Mouse (Mus musculus) hindbrain, embryonic 14.5 days (tissue): ENCODE measurements around the gene Vezt. TPM values are rescaled to one million over a fixed set of nuclear protein-coding genes. Genes with fewer than 3 reads are reported as not detected.
A peak's percentile ranks its signal among the peaks of the same experiment; 100 is the strongest.

Experiments used
- ATAC-seq: fragments of 200-750 bp; cut with Nextera tagmentation; 2 replicates; pipeline ENCODE4 v1.8.0; 2017; ENCODE audit warnings: moderate number of reproducible peaks, mild to moderate bottlenecking, moderate TSS enrichment, moderate library complexity; ENCODE audit not compliant: low FRiP score
- DNase-seq: peaks from one replicate; pipeline ENCODE4 v3.0.0-alpha.2; 2015; ENCODE audit warnings: low spot score
- H3K27ac ChIP-seq: fragments of 300-500 bp; sonication (generic); 2 replicates; pipeline ENCODE4 v1.5.1; 2014; ENCODE audit warnings: mild to moderate bottlenecking, moderate library complexity
- H3K27me3 ChIP-seq: fragments of 300-500 bp; sonication (generic); 2 replicates; pipeline ENCODE4 v1.6.1; 2014; ENCODE audit warnings: mild to moderate bottlenecking, low read length, mixed read lengths; ENCODE audit not compliant: control insufficient read depth, insufficient read depth
- H3K36me3 ChIP-seq: fragments of 300-500 bp; sonication (generic); replicated peaks from 2 replicates; pipeline ENCODE4 v1.6.1; 2014; ENCODE audit not compliant: control insufficient read depth, insufficient read depth
- H3K4me1 ChIP-seq: fragments of 300-500 bp; sonication (generic); replicated peaks from 2 replicates; pipeline ENCODE4 v1.6.1; 2014; ENCODE audit warnings: antibody characterized with exemption, low read length, mixed read lengths; ENCODE audit not compliant: control insufficient read depth, insufficient read depth
- H3K4me2 ChIP-seq: fragments of 300-500 bp; sonication (generic); replicated peaks from 2 replicates; pipeline ENCODE4 v1.6.1; 2014; ENCODE audit warnings: mild to moderate bottlenecking, moderate library complexity
- H3K4me3 ChIP-seq: fragments of 300-500 bp; sonication (generic); replicated peaks from 2 replicates; pipeline ENCODE4 v1.5.1; 2014; ENCODE audit warnings: mild to moderate bottlenecking, low read length
- H3K9ac ChIP-seq: fragments of 300-500 bp; sonication (generic); 2 replicates; pipeline ENCODE4 v1.6.1; 2014
- H3K9me3 ChIP-seq: fragments of 300-500 bp; sonication (generic); 2 replicates; pipeline ENCODE4 v1.6.1; 2016; ENCODE audit warnings: low read length; ENCODE audit not compliant: control insufficient read depth
- WGBS: fragments of 180-500 bp; shearing (Covaris S2); extraction: QIAGEN DNeasy Blood & Tissue Kit; methylation state at CpG from one replicate; pipeline ENCODE4 v1.1.7; 2014; 5-methylcytosine and 5-hydroxymethylcytosine counted together
- polyA plus RNA-seq: library from polyadenylated mRNA; unstranded; fragments of >200 nt; fragmentation: Nextera tagmentation; extraction: Ambion mirVana; gene quantifications from 2 replicates; pipeline ENCODE4 v1.2.1, GENCODE M21; 2014

The Vezt gene
- polyA plus RNA-seq, 1 experiment from 2014 or later, result 56.5 TPM

DNA sequence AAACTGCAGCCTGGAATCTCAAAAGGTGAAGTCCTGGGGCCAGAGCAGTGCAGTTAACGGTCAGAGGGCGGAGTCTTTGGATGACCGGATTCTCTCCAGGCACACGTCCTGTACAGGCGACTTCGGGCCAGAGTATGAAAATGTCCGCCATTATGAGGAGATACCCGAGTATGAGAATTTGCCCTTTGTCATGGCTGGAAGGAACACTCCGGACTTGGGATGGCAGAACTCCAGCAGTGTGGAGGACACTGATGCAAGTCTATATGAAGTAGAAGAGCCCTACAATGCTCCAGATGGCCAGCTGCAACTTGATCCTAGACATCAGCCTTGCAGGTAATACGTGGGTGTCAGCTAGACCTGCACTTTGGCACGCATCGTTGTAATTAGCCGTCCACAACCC is 9.7 kb upstream of the Vezt start:
- H3K9me3 ChIP-seq, result no peaks in the 10 kb centered on the region
- no peaks in the 10 kb centered on the region for H3K4me1 ChIP-seq
- peaks cover 6% of the 10 kb centered on the region; the same call in 1 of the 2 replicates for H3K36me3 ChIP-seq
- no peak for DNase-seq
- no peak overlapping the region for H3K27ac ChIP-seq
- no peak for ATAC-seq
- H3K9ac ChIP-seq, result no peak overlapping the region
- no peak overlapping the region for H3K4me2 ChIP-seq
- H3K27me3 ChIP-seq, result no peaks in the 10 kb centered on the region
- no peak overlapping the region for H3K4me3 ChIP-seq
- 92% methylated on average over 13 of the region's 13 CpGs for WGBS

DNA sequence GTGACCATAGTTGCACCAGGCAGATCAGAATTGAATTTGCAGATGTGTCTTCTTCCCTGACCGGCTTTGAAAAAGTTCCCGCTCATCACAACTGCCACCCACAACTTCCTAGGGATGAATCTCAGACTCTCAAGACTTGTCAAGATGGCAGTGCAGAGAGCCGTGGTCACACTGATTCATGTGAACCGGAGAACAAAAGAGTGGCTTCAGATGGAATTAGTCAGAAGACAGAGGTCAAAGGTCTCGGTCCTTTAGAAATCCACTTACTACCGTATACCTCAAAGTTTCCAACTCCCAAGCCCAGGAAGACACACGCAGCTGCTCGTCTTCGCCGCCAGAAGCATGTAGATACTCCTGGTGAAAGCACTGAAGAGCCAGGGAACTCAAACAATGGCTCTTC is 8.3 kb upstream of the Vezt start:
- peaks cover 6% of the 10 kb centered on the region; the same call in 1 of the 2 replicates for H3K36me3 ChIP-seq
- DNase-seq, result no peak
- WGBS, result 18% methylated on average over 10 of the region's 10 CpGs
- no peaks in the 10 kb centered on the region for H3K27me3 ChIP-seq
- no peak overlapping the region for H3K4me2 ChIP-seq
- H3K9me3 ChIP-seq, result no peaks in the 10 kb centered on the region
- H3K27ac ChIP-seq, result no peak overlapping the region
- no peak overlapping the region for H3K4me3 ChIP-seq
- H3K4me1 ChIP-seq, result no peaks in the 10 kb centered on the region
- H3K9ac ChIP-seq, result no peak overlapping the region
- no peak for ATAC-seq

- Histone ChIP-seq H3K9me3 (no peaks in the 10 kb centered on the region), H3K27me3 (no peaks in the 10 kb centered on the region), H3K36me3 (no peaks in the 10 kb centered on the region), H3K4me1 (peaks cover 8% of the 10 kb centered on the region), H3K4me3 (no peak overlapping the region), H3K9ac (no peak overlapping the region), H3K27ac (no peak overlapping the region), H3K4me2 (no peak overlapping the region)
- ATAC-seq (no peak), DNase-seq (no peak)
- 71% methylated on average over 7 of the region's 7 CpGs for WGBS
Observed at GRCm38 (mm10) chr10:94038366-94039260, 3.0 kb upstream of the Vezt start.

DNA sequence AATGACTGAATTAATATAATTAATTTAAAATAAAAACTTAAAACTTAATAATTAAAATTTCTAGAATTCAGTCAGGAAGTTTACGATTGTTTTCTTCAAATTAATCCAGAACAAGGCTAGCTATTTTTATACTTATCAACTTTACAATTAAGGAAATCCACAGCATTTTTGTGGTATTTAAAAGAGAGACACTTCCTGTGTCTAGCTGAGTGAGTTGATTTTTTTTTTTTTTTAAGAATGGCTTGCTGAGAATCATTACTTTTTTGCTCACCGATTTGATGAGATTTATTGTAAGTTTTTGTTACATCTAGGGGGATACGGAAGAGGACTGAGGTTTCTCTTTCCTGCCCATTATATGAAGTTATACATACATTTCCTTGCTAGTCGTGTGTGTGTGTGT is 2.0 kb upstream of the Vezt start:
- no peaks in the 10 kb centered on the region for H3K36me3 ChIP-seq
- no peaks in the 10 kb centered on the region for H3K27me3 ChIP-seq
- H3K27ac ChIP-seq, result no peak overlapping the region
- peak overlapping the region; percentile 76 for H3K4me2 ChIP-seq
- H3K9ac ChIP-seq, result no peak overlapping the region
- H3K4me1 ChIP-seq, result peaks cover 17% of the 10 kb centered on the region
- DNase-seq (no peak), ATAC-seq (no peak)
- no peaks in the 10 kb centered on the region for H3K9me3 ChIP-seq
- 78% methylated on average over 4 of the region's 4 CpGs for WGBS
- H3K4me3 ChIP-seq, result no peak overlapping the region

DNA sequence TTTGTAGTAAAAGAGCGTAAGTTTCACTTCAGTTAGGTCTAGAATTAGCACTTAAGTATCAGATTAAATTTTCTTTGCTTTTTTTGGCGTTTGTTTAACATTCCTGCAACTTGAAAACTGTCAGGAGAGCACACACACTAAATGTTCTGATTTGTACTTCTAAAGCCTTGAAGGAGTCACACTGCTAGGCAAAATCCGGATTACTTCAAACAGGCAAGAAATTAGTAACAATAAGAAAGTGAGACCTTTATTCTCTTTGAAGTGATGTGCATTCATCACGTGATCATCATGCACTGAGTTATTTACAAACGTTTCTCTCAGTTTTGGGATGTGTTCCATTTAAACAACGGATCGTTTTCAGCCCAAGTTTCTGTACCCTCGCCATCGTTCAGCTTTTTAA is 1.6 kb upstream of the Vezt start:
- ATAC-seq (no peak), DNase-seq (no peak)
- WGBS, result 46% methylated on average over 9 of the region's 9 CpGs
- H3K27me3 ChIP-seq, result no peaks in the 10 kb centered on the region
- peak overlapping the region; percentile 76 for H3K4me2 ChIP-seq
- no peak overlapping the region for H3K27ac ChIP-seq
- peak overlapping the region; percentile 89 for H3K4me3 ChIP-seq
- H3K9ac ChIP-seq, result no peak overlapping the region
- peaks cover 20% of the 10 kb centered on the region for H3K4me1 ChIP-seq
- H3K9me3 ChIP-seq, result no peaks in the 10 kb centered on the region
- no peaks in the 10 kb centered on the region for H3K36me3 ChIP-seq

GRCm38 (mm10) chr10:94036375-94036758 is 750 bp upstream of the Vezt start:
- Histone ChIP-seq H3K4me1 (peaks cover 20% of the 10 kb centered on the region), H3K27me3 (no peaks in the 10 kb centered on the region), H3K9me3 (no peaks in the 10 kb centered on the region), H3K36me3 (0 out of 2 replicates have a peak, but pooled peaks cover 6% of the 10 kb centered on the region), H3K9ac (peak overlapping the region; percentile 69), H3K4me2 (peak overlapping the region; percentile 76), H3K4me3 (peak overlapping the region; percentile 89), H3K27ac (peak overlapping the region; percentile 74)
- peak; percentile 44 for DNase-seq
- WGBS, result under 1% methylated on average over 32 of the region's 32 CpGs
- ATAC-seq, result peak; percentile 41

DNA sequence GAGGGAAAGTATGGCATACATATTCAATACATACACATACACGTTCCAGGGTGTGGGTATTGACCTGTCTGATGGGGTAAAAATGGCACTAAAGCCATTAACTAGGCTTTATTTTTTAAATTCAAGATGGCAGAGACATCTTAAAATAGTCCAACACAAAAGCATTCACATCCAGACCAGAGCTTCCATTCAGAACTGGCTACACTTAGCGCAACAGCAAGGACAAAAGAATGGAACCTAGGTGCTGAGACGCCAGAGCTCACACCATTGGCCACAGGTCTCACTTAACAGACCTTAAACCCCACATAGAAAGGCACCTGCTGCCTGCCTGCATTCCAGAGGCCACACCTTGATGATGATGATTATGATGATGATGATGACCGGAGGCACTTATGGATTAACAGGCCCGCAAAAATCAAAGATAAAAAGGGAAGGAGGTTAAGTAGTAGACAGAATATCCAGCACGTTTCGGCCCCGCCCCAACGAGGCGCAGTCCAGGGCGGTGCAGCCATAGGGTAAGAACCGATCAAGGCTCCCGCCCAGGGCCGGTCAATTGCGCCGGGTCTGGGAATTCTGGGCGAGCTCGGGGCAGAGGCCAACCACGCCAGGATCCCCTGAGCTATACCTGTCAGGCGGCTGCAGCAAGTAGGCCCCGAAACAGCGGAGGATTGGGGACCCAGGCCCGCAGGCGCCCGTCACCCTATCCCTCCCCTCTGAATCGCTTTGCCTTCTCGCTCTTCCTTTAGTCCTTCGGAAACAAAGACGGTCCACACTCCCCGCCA is 550 bp downstream of the Vezt start:
- H3K9me3 ChIP-seq, result no peaks in the 10 kb centered on the region
- peaks cover 17% of the 10 kb centered on the region for H3K36me3 ChIP-seq
- H3K27me3 ChIP-seq, result no peaks in the 10 kb centered on the region
- ATAC-seq, result peak; percentile 74
- H3K4me3 ChIP-seq, result peak overlapping the region; percentile 89
- DNase-seq, result peak; percentile 45
- peak overlapping the region; percentile 53 for H3K4me2 ChIP-seq
- H3K9ac ChIP-seq, result peak overlapping the region; percentile 94
- peak overlapping the region; percentile 88 for H3K27ac ChIP-seq
- WGBS, result 1% methylated on average over 30 of the region's 30 CpGs
- peaks cover 20% of the 10 kb centered on the region for H3K4me1 ChIP-seq

DNA sequence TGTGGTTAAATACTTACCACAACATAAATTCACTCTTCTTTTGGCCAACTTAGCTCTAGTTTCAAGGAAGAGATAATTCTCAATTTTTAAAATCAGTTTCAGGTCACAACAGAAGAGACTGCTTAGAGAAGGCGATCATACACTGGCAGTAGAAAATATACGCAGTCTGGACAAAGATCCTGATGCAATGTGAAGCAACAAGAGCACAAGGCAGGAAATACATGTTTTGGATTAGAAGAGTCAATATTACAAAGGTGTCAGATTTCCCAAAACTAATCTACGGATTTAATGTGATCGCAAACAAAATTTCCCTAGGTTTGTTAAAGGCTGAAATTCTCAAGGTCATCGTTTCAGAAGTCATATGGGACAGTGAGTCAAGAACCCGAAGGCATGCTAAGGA is 4.5 kb downstream of the Vezt start:
- ATAC-seq (no peak), DNase-seq (no peak)
- H3K36me3 ChIP-seq, result peaks cover 52% of the 10 kb centered on the region
- no peak overlapping the region for H3K27ac ChIP-seq
- H3K4me2 ChIP-seq, result no peak overlapping the region
- H3K4me3 ChIP-seq, result no peak overlapping the region
- no peak overlapping the region for H3K9ac ChIP-seq
- 95% methylated on average over 6 of the region's 6 CpGs for WGBS
- peaks cover 20% of the 10 kb centered on the region for H3K4me1 ChIP-seq
- no peaks in the 10 kb centered on the region for H3K27me3 ChIP-seq
- no peaks in the 10 kb centered on the region for H3K9me3 ChIP-seq

DNA sequence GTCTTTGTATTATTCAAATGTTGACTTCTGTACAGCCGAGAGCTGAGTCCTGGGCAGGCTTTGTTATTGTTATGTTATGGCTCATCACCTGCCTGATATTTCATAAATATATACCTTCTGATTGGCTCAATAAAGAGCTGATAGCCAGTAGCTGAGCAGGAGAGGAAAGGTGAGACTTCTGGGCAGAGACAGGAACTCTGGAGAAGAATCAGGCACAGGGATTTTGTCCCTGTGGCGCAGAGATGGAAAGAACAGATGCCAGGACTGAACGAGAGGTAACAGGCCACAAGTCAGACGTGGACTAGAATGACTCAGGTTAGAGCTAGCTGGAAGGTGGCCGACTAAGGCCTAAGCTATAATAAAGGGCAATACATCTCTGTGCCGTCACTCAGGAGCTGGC is 7.1 kb downstream of the Vezt start:
- no peaks in the 10 kb centered on the region for H3K27me3 ChIP-seq
- H3K36me3 ChIP-seq, result peaks cover 67% of the 10 kb centered on the region
- DNase-seq (no peak), ATAC-seq (no peak)
- peaks cover 11% of the 10 kb centered on the region for H3K4me1 ChIP-seq
- H3K4me2 ChIP-seq, result no peak overlapping the region
- no peaks in the 10 kb centered on the region for H3K9me3 ChIP-seq
- no peak overlapping the region for H3K9ac ChIP-seq
- H3K4me3 ChIP-seq, result no peak overlapping the region
- 83% methylated on average over 6 of the region's 6 CpGs for WGBS
- H3K27ac ChIP-seq, result no peak overlapping the region
